Mouse (Mus musculus) B cell, adult 62 days (primary cell): ENCODE data around the gene Abhd10. TPM values are rescaled to one million over a fixed set of nuclear protein-coding genes. Genes with fewer than 3 reads are reported as not detected.

Experiments used
- total RNA-seq: library from RNA; stranded (reverse); gene quantifications from 4 replicates; pipeline ENCODE4 v1.2.4, GENCODE M21; 2023

Abhd10 gene
- total RNA-seq, result 33.4 to 42.4 TPM (median 36.5 TPM) in 4 replicates

GRCm38 (mm10) chr16:45742615-45743476 lies at the start of gene Abhd10:
Abhd10 (minus strand) TSS chr16:45742955.

GRCm38 (mm10) chr16:45724061-45724741 lies 18.6 kb downstream of the Abhd10 start, which contains the start of gene Tagln3:
Tagln3 (minus strand) TSS chr16:45724608.

GRCm38 (mm10) chr16:45693558-45693957 lies 49.2 kb downstream of the Abhd10 start, which contains the start of gene Tmprss7:
Tmprss7 (minus strand) TSS chr16:45693658.

Other genes starting within 250 kb of the Abhd10 start
- not detected in 4 replicates for gene Gm609, start 250.0 kb downstream of the Abhd10 start, total RNA-seq
- gene Gm17783, start 210.9 kb downstream of the Abhd10 start, total RNA-seq, result not detected in 4 replicates
- gene Slc9c1, start 207.6 kb downstream of the Abhd10 start, total RNA-seq, result 0.15 to 0.33 TPM (median 0.32 TPM) in 3 of 4 replicates, not detected in the other
- gene Gcsam, start 132.6 kb downstream of the Abhd10 start, total RNA-seq, result 0.17 to 1.3 TPM (median 0.64 TPM) in 3 of 4 replicates, not detected in the other
- not detected in 4 replicates for gene BC016579, start 88.9 kb downstream of the Abhd10 start, total RNA-seq
- gene Tmprss7, start 49.3 kb downstream of the Abhd10 start, total RNA-seq, result not detected in 4 replicates
- gene Tagln3, start 18.3 kb downstream of the Abhd10 start, total RNA-seq, result not detected in 4 replicates
- not detected in 4 replicates for gene Phldb2, start 210.6 kb upstream of the Abhd10 start, total RNA-seq